Mouse (Mus musculus) olfactory bulb, adult 2 months (tissue): ENCODE results near the gene Napa.

Experiments
- CTCF ChIP-seq: fragments of 200-500 bp; IDR thresholded peaks from 2 replicates; pipeline ENCODE4 v1.5.1; 2012; ENCODE audit warnings: low read depth, mild to moderate bottlenecking, low read length, moderate library complexity; ENCODE audit not compliant: insufficient read depth
- POLR2A ChIP-seq: fragments of 200-500 bp; IDR thresholded peaks from 2 replicates; pipeline ENCODE4 v1.6.1; 2012; ENCODE audit warnings: mild to moderate bottlenecking, low read depth, low read length, moderate library complexity; ENCODE audit not compliant: insufficient read depth

GRCm38 (mm10) chr7:16129421-16129845, 31.2 kb downstream of the Napa start, which contains the start of gene Slc8a2:
- TF ChIP-seq CTCF = no peak
- no peak for TF ChIP-seq POLR2A
